Mouse (Mus musculus) neural tube, embryonic 14.5 days (tissue): Measurements from ENCODE around the gene Gnas. TPM values are rescaled to one million over a fixed set of nuclear protein-coding genes. Genes with fewer than 3 reads are reported as not detected.

Experiments
- ATAC-seq: fragments of 200-750 bp; cut with Nextera tagmentation; 2 replicates; pipeline ENCODE4 v1.8.0; 2017; ENCODE audit warnings: low read depth, mild to moderate bottlenecking, moderate TSS enrichment, moderate library complexity
- H3K27ac ChIP-seq: fragments of 300-500 bp; sonication (generic); 2 replicates; pipeline ENCODE4 v1.5.1; 2014; ENCODE audit warnings: low read depth, mild to moderate bottlenecking, control low read depth, low read length, moderate library complexity, mixed read lengths
- H3K27me3 ChIP-seq: fragments of 300-500 bp; sonication (generic); 2 replicates; pipeline ENCODE4 v1.6.1; 2014; ENCODE audit warnings: low read length; ENCODE audit not compliant: control insufficient read depth, insufficient read depth
- H3K36me3 ChIP-seq: fragments of 300-500 bp; sonication (generic); 2 replicates; pipeline ENCODE4 v1.6.1; 2014; ENCODE audit warnings: low read length, mixed read lengths; ENCODE audit not compliant: control insufficient read depth, insufficient read depth
- H3K4me1 ChIP-seq: fragments of 300-500 bp; sonication (generic); 2 replicates; pipeline ENCODE4 v1.6.1; 2014; ENCODE audit warnings: low read length; ENCODE audit not compliant: control insufficient read depth, insufficient read depth
- H3K4me2 ChIP-seq: fragments of 300-500 bp; sonication (generic); 2 replicates; pipeline ENCODE4 v1.6.1; 2014; ENCODE audit warnings: mild to moderate bottlenecking, low read depth, low read length, control low read depth
- H3K4me3 ChIP-seq: fragments of 300-500 bp; sonication (generic); 2 replicates; pipeline ENCODE4 v1.5.1; 2014; ENCODE audit warnings: low read depth, low read length, control low read depth, mixed read lengths
- H3K9ac ChIP-seq: fragments of 300-500 bp; sonication (generic); replicated peaks from 2 replicates; pipeline ENCODE4 v1.6.1; 2014; ENCODE audit warnings: low read depth, mild to moderate bottlenecking, control low read depth, low read length, mixed read lengths
- H3K9me3 ChIP-seq: fragments of 300-500 bp; sonication (generic); 2 replicates; pipeline ENCODE4 v1.6.1; 2016; ENCODE audit warnings: low read length; ENCODE audit not compliant: control insufficient read depth
- WGBS: fragments of 180-500 bp; shearing (Covaris S2); extraction: QIAGEN DNeasy Blood & Tissue Kit; methylation state at CpG from one replicate; pipeline ENCODE4 v1.1.7; 2014; 5-methylcytosine and 5-hydroxymethylcytosine counted together
- polyA plus RNA-seq: library from polyadenylated mRNA; unstranded; fragments of >200 nt; fragmentation: Nextera tagmentation; extraction: Ambion mirVana; gene quantifications from 2 replicates; pipeline ENCODE4 v1.2.1, GENCODE M21; 2014

Gnas gene
- polyA plus RNA-seq, 1 experiment from 2014 or later, result 1,718 TPM

DNA sequence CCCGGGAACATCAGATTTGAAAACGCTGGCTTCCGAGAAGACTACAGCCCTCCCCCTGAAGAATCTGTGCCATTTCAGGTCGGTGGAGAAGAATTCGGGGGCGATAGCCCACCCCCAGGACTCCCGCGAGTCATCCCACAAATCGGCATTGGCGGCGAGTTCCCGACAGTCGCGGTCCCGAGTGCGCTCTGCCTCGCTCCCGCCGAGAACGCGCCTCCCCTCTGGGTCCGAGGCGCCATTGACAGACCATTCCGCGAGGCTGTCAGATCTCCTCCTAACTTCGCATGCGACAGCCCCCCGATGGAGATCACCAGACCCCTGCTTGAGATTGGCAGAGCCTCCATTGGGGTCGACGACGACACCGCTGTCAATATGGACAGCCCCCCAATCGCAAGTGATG is 14.4 kb downstream of the Gnas start:
- H3K36me3 ChIP-seq, result no peaks in the 10 kb centered on the region
- peak overlapping the region; percentile 25 for H3K4me3 ChIP-seq
- peak overlapping the region; percentile 37; the same call in 1 of the 2 replicates for H3K4me2 ChIP-seq
- no peak overlapping the region for H3K9ac ChIP-seq
- H3K27me3 ChIP-seq, result peaks cover 8% of the 10 kb centered on the region
- peaks cover 14% of the 10 kb centered on the region for H3K4me1 ChIP-seq
- no peak overlapping the region for H3K27ac ChIP-seq
- H3K9me3 ChIP-seq, result peaks cover 17% of the 10 kb centered on the region
- WGBS, result 53% methylated on average over 33 of the region's 33 CpGs
- ATAC-seq, result no peak

DNA sequence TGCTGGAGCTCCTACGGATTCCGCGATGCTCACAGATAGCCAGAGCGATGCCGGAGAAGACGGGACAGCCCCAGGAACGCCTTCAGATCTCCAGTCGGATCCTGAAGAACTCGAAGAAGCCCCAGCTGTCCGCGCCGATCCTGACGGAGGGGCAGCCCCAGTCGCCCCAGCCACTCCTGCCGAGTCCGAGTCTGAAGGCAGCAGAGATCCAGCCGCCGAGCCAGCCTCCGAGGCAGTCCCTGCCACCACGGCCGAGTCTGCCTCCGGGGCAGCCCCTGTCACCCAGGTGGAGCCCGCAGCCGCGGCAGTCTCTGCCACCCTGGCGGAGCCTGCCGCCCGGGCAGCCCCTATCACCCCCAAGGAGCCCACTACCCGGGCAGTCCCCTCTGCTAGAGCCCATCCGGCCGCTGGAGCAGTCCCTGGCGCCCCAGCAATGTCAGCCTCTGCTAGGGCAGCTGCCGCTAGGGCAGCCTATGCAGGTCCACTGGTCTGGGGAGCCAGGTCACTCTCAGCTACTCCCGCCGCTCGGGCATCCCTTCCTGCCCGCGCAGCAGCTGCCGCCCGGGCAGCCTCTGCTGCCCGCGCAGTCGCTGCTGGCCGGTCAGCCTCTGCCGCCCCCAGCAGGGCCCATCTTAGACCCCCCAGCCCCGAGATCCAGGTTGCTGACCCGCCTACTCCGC is 15.1 kb downstream of the Gnas start:
- Histone ChIP-seq H3K36me3 (no peaks in the 10 kb centered on the region), H3K9me3 (peaks cover 17% of the 10 kb centered on the region), H3K4me1 (peaks cover 13% of the 10 kb centered on the region; the same call in 1 of the 2 replicates), H3K4me2 (peak overlapping the region; percentile 37), H3K27me3 (peaks cover 8% of the 10 kb centered on the region), H3K4me3 (peak overlapping the region; percentile 25), H3K27ac (no peak overlapping the region), H3K9ac (no peak overlapping the region)
- WGBS, result 54% methylated on average over 43 of the region's 48 CpGs
- no peak for ATAC-seq

DNA sequence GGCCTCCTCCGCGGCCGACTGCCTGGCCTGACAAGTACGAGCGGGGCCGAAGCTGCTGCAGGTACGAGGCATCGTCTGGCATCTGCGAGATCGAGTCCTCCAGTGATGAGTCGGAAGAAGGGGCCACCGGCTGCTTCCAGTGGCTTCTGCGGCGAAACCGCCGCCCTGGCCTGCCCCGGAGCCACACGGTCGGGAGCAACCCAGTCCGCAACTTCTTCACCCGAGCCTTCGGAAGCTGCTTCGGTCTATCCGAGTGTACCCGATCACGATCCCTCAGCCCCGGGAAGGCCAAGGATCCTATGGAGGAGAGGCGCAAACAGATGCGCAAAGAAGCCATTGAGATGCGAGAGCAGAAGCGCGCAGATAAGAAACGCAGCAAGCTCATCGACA is 15.6 kb downstream of the Gnas start:
- Histone ChIP-seq H3K36me3 (no peaks in the 10 kb centered on the region), H3K4me1 (peaks cover 13% of the 10 kb centered on the region; the same call in 1 of the 2 replicates), H3K9me3 (peaks cover 17% of the 10 kb centered on the region), H3K27ac (no peak overlapping the region), H3K27me3 (peaks cover 8% of the 10 kb centered on the region), H3K4me3 (peak overlapping the region; percentile 25), H3K9ac (no peak overlapping the region), H3K4me2 (peak overlapping the region; percentile 37)
- WGBS, result 49% methylated on average over 34 of the region's 34 CpGs
- ATAC-seq, result no peak

DNA sequence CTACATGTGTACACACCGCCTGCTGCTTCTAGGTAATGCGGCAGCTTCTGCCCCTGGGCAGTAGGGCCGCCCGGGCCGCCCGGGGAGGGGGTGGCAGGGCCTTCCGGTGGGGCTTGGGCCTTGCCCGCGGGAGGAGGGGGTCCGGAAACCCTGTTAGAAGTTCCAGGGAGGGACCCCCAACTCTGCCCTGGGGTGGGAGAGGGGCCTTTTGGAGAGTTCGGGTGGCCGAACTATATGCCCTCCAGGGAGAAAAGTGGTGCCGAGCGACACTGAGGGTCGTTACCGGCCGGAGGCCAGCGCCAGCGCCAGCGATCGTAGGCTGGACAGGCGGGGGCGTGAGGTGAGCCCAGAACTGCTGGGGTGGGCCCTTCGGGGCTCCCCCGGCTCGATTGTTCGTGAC is 16.1 kb downstream of the Gnas start:
- Histone ChIP-seq H3K4me3 (peak overlapping the region; percentile 25), H3K9me3 (peaks cover 17% of the 10 kb centered on the region), H3K27ac (no peak overlapping the region), H3K27me3 (peaks cover 8% of the 10 kb centered on the region), H3K36me3 (no peaks in the 10 kb centered on the region), H3K9ac (no peak overlapping the region), H3K4me2 (peak overlapping the region; percentile 37), H3K4me1 (peaks cover 13% of the 10 kb centered on the region; the same call in 1 of the 2 replicates)
- 61% methylated on average over 27 of the region's 27 CpGs for WGBS
- no peak for ATAC-seq

DNA sequence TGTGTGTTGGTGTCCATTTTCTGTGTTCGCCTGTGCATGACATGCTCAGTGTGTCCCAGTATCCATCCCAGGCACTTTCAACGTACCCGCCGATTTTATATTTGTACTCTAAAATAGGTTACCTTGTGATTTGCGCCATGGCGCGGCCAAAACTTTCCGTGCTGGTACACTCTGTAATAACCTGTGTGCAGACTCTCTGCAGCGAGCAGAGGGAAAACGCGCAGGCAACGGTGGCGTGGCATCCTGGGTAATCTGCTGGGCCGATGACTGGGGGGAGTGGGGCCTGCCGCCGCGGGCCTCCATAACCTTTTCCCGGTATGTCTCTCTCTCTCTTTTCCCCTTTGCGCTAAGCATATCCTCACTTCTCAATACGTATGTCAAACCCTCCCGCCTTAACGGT is 16.5 kb downstream of the Gnas start:
- H3K27ac ChIP-seq, result no peak overlapping the region
- ATAC-seq, result no peak
- no peak overlapping the region for H3K9ac ChIP-seq
- H3K9me3 ChIP-seq, result peaks cover 17% of the 10 kb centered on the region
- H3K4me3 ChIP-seq, result peak overlapping the region; percentile 25
- H3K4me1 ChIP-seq, result peaks cover 13% of the 10 kb centered on the region; the same call in 1 of the 2 replicates
- peak overlapping the region; percentile 37; the same call in 1 of the 2 replicates for H3K4me2 ChIP-seq
- 55% methylated on average over 22 of the region's 22 CpGs for WGBS
- H3K27me3 ChIP-seq, result peaks cover 8% of the 10 kb centered on the region
- H3K36me3 ChIP-seq, result no peaks in the 10 kb centered on the region

DNA sequence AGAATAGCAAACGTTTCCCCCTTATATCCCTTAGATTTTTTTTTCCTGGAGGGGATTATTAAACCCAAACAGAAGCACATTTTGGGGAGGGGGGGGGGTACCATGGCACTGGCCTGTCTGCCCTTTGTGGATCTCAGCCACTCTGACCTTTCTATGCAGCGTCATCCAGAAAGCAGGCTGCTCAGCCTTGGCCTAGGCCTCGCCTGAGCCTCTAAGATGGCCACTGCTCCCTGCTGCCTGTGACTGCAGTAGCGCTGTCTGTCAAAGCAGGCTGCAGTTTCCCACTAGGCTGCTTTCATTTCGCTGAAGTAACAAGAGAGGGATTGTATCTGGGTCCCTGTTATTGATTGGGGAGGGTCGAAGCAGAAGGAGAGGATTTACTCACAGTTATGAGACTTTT is 18.4 kb downstream of the Gnas start:
- Histone ChIP-seq H3K27me3 (peaks cover 8% of the 10 kb centered on the region), H3K9me3 (peaks cover 14% of the 10 kb centered on the region), H3K4me3 (no peak overlapping the region), H3K27ac (no peak overlapping the region), H3K36me3 (no peaks in the 10 kb centered on the region), H3K4me2 (no peak overlapping the region), H3K4me1 (peaks cover 13% of the 10 kb centered on the region; the same call in 1 of the 2 replicates), H3K9ac (no peak overlapping the region)
- no peak for ATAC-seq
- 47% methylated on average over 6 of the region's 6 CpGs for WGBS

DNA sequence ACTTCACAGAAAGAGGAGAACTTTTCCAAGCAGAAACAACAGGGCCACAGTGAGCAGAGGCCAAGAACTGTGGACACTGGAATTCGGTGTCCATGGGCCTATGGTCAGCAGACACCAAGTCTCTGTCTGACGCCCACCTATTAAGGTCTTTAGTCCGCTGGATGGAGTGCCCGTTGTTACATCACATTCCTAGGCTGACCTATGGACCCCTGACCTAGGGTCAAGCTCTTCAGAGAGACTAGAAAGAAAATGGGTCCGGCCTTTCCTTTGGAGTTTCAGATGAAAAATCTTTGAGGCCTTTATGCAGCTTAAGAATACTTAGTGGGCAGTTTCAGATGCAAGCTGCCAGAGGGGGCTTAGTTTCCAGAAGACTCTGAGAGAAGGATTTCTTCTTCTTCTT is 21.5 kb downstream of the Gnas start:
- Histone ChIP-seq H3K9ac (no peak overlapping the region), H3K9me3 (no peaks in the 10 kb centered on the region), H3K4me3 (no peak overlapping the region), H3K4me2 (no peak overlapping the region), H3K4me1 (no peaks in the 10 kb centered on the region), H3K36me3 (no peaks in the 10 kb centered on the region), H3K27me3 (no peaks in the 10 kb centered on the region), H3K27ac (no peak overlapping the region)
- WGBS, result 7% methylated on average over 5 of the region's 5 CpGs
- ATAC-seq, result no peak

DNA sequence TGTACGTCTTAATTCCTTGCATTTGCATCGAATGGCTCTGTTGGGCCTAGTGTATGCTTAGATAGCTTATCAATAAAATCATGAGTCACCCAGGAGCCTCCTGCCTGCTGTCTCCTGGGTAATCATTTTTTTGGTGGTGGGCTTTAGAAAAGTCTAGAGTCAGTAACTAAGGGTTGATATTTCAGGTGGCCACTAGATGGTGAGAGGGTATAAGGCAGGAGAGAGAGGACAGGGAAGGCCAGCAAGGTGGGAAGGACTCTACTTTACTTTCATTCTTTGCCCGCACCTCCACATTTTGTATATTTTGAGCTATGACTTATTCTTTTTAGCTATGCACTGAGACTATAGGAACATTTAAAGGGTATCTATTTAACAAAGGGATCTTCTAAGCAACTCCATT is 23.8 kb downstream of the Gnas start:
- H3K27ac ChIP-seq, result no peak overlapping the region
- no peaks in the 10 kb centered on the region for H3K9me3 ChIP-seq
- H3K36me3 ChIP-seq, result no peaks in the 10 kb centered on the region
- no peak for ATAC-seq
- no peak overlapping the region for H3K4me2 ChIP-seq
- H3K4me3 ChIP-seq, result no peak overlapping the region
- no peaks in the 10 kb centered on the region for H3K27me3 ChIP-seq
- WGBS, result 90% methylated on average over 3 of the region's 3 CpGs
- no peaks in the 10 kb centered on the region for H3K4me1 ChIP-seq
- H3K9ac ChIP-seq, result no peak overlapping the region

DNA sequence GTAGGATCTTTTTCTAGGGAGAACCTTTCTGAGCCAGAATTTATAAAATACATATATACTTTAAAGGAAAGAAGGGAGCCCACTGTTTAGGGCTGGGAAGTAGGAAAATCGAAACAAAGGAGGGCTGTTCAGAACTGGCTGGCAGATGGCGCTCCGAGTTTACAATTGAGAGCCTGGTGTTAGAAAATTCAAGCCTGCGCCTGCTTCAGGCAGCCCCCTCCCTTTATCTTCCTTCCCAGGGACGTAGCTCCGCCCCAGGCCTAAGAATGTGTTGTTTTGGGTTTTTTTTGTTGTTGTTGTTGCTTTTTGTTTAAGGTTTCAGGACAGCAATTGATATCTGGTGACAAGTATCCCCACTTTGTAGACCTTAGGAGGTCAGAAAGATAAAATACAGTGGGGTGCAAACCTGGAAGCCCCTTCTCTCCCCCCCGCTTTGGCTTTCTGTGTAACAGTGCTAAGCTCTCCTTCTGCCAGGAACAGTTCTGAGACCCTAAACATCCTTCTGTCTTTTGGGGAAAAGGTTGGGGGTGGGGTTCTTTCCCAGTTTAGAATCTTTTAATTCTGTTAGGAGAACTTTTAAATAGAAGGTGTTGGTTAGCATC is 26.9 kb downstream of the Gnas start:
- H3K9me3 ChIP-seq, result no peaks in the 10 kb centered on the region
- H3K36me3 ChIP-seq, result no peaks in the 10 kb centered on the region
- no peaks in the 10 kb centered on the region for H3K27me3 ChIP-seq
- no peaks in the 10 kb centered on the region for H3K4me1 ChIP-seq
- H3K9ac ChIP-seq, result no peak overlapping the region
- no peak overlapping the region for H3K4me2 ChIP-seq
- 12% methylated on average over 7 of the region's 7 CpGs for WGBS
- no peak overlapping the region for H3K27ac ChIP-seq
- peak; percentile 81 for ATAC-seq
- no peak overlapping the region for H3K4me3 ChIP-seq
